Mouse (Mus musculus) embryonic facial prominence, embryonic 14.5 days (tissue): ENCODE results near the gene Otub1. TPM values are rescaled to one million over a fixed set of nuclear protein-coding genes. Genes with fewer than 3 reads are reported as not detected.
A peak's percentile ranks its signal among the peaks of the same experiment; 100 is the strongest.

ENCODE experiments used
- ATAC-seq: fragments of 200-750 bp; cut with Nextera tagmentation; 2 replicates; pipeline ENCODE4 v1.8.0; 2017; ENCODE audit warnings: low read depth, moderate number of reproducible peaks, moderate TSS enrichment
- DNase-seq: peaks from one replicate; pipeline ENCODE4 v3.0.0-alpha.2; 2015; ENCODE audit warnings: low spot score
- H3K27ac ChIP-seq: fragments of 300-500 bp; sonication (generic); replicated peaks from 2 replicates; pipeline ENCODE4 v1.5.1; 2014; ENCODE audit warnings: low read depth, mild to moderate bottlenecking, low read length, moderate library complexity
- H3K27me3 ChIP-seq: fragments of 300-500 bp; sonication (generic); replicated peaks from 2 replicates; pipeline ENCODE4 v1.6.1; 2014; ENCODE audit warnings: low read length; ENCODE audit not compliant: control insufficient read depth, insufficient read depth
- H3K36me3 ChIP-seq: fragments of 300-500 bp; sonication (generic); 2 replicates; pipeline ENCODE4 v1.6.1; 2014; ENCODE audit warnings: low read length, mixed read lengths; ENCODE audit not compliant: control insufficient read depth, insufficient read depth
- H3K4me1 ChIP-seq: fragments of 300-500 bp; sonication (generic); 2 replicates; pipeline ENCODE4 v1.6.1; 2014; ENCODE audit warnings: antibody characterized with exemption, low read length; ENCODE audit not compliant: control insufficient read depth, insufficient read depth
- H3K4me2 ChIP-seq: fragments of 300-500 bp; sonication (generic); 2 replicates; pipeline ENCODE4 v1.6.1; 2014; ENCODE audit warnings: low read depth, mild to moderate bottlenecking, low read length, moderate library complexity, mixed read lengths
- H3K4me3 ChIP-seq: fragments of 300-500 bp; sonication (generic); 2 replicates; pipeline ENCODE4 v1.5.1; 2014; ENCODE audit warnings: low read depth, mild to moderate bottlenecking, low read length
- H3K9ac ChIP-seq: fragments of 300-500 bp; sonication (generic); 2 replicates; pipeline ENCODE4 v1.6.1; 2014; ENCODE audit warnings: low read depth, mild to moderate bottlenecking, low read length, moderate library complexity, mixed read lengths
- H3K9me3 ChIP-seq: fragments of 300-500 bp; sonication (generic); 2 replicates; pipeline ENCODE4 v1.6.1; 2016; ENCODE audit warnings: low read length; ENCODE audit not compliant: control insufficient read depth
- WGBS: fragments of 180-500 bp; shearing (Covaris S2); extraction: QIAGEN DNeasy Blood & Tissue Kit; methylation state at CpG from one replicate; pipeline ENCODE4 v1.1.7; 2014; 5-methylcytosine and 5-hydroxymethylcytosine counted together
- polyA plus RNA-seq: library from polyadenylated mRNA; unstranded; fragments of >200 nt; fragmentation: Nextera tagmentation; extraction: Ambion mirVana; gene quantifications from 2 replicates; pipeline ENCODE4 v1.2.1, GENCODE M21; 2014

Gene Otub1
- polyA plus RNA-seq, 1 experiment from 2014 or later, result 172 TPM

DNA sequence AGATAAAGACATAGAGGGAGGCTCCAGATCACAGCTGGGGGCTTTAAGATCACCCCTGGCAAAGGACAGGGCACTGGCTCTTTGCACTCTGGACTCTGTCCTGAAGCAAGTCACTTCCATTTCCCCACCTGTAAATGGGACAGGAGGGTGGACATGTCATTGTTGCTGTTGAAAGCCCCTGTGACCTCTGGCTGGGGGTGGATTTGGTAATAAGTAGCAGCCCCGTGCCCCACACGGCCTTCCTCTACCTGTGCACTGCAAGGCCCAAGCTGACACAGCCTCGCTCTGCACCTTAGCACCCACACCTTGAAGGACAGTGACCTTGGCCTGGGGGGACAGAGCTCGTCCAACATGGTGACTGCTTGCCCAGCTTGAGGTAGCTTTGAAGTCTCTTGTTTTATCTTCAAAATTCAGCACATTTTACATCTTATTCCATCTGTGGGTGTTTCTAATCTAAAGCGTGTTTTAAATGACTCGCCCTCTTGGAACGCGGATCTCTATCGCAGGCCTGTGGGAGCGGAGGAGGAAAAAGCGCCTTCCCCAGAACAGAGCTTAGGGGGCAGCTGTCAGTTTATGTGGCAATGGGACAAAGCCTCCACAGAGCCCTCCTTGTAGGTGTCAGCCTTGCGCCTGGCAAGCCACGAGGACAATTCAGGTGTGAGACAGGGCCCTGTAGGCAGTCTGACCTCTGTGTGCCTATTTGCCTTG is 28.2 kb downstream of the Otub1 start:
- ATAC-seq (no peak), DNase-seq (peak; percentile 35)
- Histone ChIP-seq H3K27ac (0 out of 2 replicates have a peak overlapping the region, but pooled peaks have one; percentile 3), H3K4me1 (peaks cover 31% of the 10 kb centered on the region), H3K9me3 (no peaks in the 10 kb centered on the region), H3K4me2 (no peak overlapping the region), H3K27me3 (no peaks in the 10 kb centered on the region), H3K36me3 (no peaks in the 10 kb centered on the region), H3K4me3 (no peak overlapping the region), H3K9ac (0 out of 2 replicates have a peak overlapping the region, but pooled peaks have one; percentile 14)
- 47% methylated on average over 13 of the region's 13 CpGs for WGBS

DNA sequence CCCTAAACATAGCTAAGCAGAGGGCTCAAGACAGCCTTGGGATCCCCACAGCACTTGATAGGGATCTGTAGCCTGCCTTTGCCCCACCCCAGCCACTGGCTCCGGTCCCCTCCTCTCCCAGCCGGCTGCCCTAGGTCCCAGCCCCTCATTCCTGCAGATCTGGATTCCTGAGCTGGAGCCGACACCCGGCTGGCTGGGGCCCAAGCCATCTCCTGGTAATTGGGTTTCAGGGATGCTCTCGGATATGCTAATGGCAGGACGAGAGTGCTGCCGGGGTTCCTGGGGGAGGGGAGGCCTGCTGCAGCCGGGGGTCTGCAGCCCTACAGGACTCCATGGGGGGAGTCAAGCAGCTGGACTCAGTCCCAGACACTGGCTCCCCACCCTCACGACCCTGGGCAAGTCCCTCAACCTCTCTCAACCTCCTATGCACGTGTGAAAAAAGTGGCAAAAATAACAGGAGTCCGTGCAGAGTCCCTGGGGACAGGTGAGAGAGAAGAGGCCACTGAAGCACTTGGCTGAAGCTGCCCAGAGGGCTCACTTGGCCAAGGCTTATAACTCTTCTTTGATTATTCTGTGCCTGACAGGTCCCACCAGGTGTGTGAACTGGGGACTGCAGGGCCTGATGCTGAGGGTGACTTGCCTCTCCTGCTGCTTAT is 29.9 kb downstream of the Otub1 start:
- H3K27ac ChIP-seq, result no peak overlapping the region

DNA sequence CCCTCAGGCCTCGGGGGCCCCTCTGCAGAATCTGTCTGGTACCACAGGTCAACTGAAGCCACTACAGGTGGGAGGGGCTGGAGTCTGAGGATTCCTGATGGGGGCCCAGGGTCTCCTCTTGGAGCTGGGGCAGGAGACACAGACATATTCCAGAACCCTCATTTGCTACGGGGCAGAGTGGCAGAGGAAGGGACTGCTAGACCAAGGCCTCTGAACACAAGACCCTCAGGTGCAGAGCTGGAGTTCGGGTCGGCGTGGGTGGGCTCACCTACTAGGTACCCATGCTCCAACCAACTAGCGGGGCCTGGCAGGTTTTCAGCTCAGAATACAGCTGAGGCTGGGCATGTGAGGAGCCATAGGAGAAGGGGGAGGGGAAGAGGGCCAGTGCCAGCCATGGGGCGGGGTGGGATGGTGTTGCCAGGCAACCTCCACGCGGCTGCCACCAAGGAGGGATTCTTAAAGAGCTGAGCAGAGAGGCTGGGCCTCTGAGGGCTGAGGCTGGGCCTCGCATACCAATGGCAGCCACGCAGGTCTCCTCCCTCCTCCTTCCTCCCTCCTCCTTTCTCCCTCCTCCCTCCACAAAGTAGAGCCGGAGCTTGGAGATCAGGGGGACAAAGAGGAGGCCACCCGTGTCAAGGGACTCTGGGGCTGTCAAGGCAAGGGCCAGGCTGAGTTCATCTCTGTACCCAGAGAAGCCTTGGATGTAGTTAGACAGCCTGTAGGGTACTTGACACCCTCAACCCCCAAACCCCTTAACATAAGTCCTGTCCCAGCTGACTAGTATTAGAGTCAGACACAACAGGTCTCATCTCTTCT is 33.9 kb downstream of the Otub1 start:
- no peak overlapping the region for H3K4me2 ChIP-seq
- H3K27ac ChIP-seq, result 0 out of 2 replicates have a peak overlapping the region, but pooled peaks have one; percentile 7
- H3K9ac ChIP-seq, result no peak overlapping the region
- ATAC-seq (peak; percentile 93), DNase-seq (peak; percentile 92)
- H3K27me3 ChIP-seq, result peaks cover 6% of the 10 kb centered on the region; the same call in 1 of the 2 replicates
- H3K4me3 ChIP-seq, result no peak overlapping the region
- no peaks in the 10 kb centered on the region for H3K36me3 ChIP-seq
- no peaks in the 10 kb centered on the region for H3K9me3 ChIP-seq
- H3K4me1 ChIP-seq, result peaks cover 27% of the 10 kb centered on the region
- WGBS, result 24% methylated on average over 11 of the region's 13 CpGs

More for the DNA sequence above, 29.9 kb downstream of the Otub1 start:
- DNase-seq (peak; percentile 86), ATAC-seq (peak; percentile 39)
- Histone ChIP-seq H3K27me3 (no peaks in the 10 kb centered on the region), H3K4me2 (no peak overlapping the region), H3K9me3 (no peaks in the 10 kb centered on the region), H3K9ac (0 out of 2 replicates have a peak overlapping the region, but pooled peaks have one; percentile 37), H3K4me3 (no peak overlapping the region), H3K36me3 (no peaks in the 10 kb centered on the region), H3K4me1 (peaks cover 32% of the 10 kb centered on the region)
- 8% methylated on average over 10 of the region's 11 CpGs for WGBS

DNA sequence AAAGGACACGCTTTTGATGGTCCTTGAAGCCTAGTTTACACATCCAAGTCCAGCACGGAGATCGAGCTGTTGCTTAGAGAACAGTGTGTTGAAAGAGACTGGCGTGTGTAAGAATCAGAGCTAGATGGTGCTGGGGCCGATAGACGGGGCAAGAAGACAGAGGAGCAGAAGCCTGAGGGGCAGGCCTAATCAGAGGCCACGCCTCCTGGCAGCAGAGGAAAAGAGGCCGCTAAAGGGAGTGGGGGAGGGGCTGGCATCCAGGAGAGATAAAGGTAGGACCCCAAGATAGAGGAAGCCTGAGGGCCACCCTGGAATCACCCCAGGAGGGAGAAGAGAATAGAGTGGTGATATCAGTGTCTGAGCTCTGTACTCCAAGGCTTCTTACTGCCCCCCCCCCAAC is 34.7 kb downstream of the Otub1 start:
- Histone ChIP-seq H3K4me2 (no peak overlapping the region), H3K9me3 (no peaks in the 10 kb centered on the region), H3K27ac (no peak overlapping the region), H3K9ac (no peak overlapping the region), H3K4me3 (no peak overlapping the region), H3K27me3 (peaks cover 14% of the 10 kb centered on the region), H3K36me3 (no peaks in the 10 kb centered on the region), H3K4me1 (peaks cover 25% of the 10 kb centered on the region)
- ATAC-seq (no peak), DNase-seq (no peak)
- WGBS, result 11% methylated on average over 8 of the region's 8 CpGs

DNA sequence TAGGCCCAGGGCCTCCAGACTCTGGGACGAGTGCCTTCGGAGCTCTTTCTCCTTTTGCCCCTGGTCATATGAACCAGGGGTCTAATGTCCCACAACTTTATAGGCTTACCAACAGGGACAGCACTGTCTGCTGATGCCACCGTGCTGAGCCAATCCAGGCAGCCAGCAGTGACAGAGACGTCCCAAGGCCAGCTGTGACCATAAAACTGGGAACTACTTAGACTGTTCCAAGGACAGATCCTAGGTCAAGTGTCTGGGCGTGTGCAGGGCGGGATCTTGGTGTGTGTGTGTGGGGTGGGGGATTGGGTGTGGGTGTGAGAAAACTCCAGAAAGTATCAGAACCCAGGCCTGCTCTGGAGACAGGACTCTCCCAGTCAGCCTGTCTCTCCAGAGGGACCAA is 35.2 kb downstream of the Otub1 start:
- no peak for ATAC-seq
- 72% methylated on average over 6 of the region's 6 CpGs for WGBS
- H3K36me3 ChIP-seq, result no peaks in the 10 kb centered on the region
- no peak for DNase-seq
- peaks cover 20% of the 10 kb centered on the region for H3K4me1 ChIP-seq
- no peak overlapping the region for H3K27ac ChIP-seq
- H3K27me3 ChIP-seq, result peaks cover 18% of the 10 kb centered on the region
- no peak overlapping the region for H3K9ac ChIP-seq
- no peak overlapping the region for H3K4me2 ChIP-seq
- H3K4me3 ChIP-seq, result no peak overlapping the region
- no peaks in the 10 kb centered on the region for H3K9me3 ChIP-seq

DNA sequence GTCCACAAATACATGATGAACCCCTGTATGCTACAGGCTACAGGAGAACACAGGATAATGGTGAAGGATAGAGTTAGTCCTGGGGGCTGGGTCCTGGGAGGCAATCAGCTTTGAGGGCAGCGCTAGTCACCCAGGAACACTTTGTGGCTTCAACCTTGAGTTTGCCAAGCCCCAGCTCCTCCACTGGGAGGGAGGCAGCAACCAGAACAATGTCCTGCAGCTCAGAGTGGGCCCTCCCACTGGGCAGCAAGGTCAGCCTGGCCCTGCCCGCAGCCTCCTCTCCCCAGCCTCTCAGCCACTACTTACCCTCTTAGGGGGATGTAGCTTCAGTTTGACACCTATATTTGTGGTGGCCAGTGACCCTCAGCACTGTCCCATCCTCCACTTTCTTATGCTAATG is 37.7 kb downstream of the Otub1 start:
- Histone ChIP-seq H3K36me3 (no peaks in the 10 kb centered on the region), H3K27me3 (peaks cover 26% of the 10 kb centered on the region)
- DNase-seq, result no peak

DNA sequence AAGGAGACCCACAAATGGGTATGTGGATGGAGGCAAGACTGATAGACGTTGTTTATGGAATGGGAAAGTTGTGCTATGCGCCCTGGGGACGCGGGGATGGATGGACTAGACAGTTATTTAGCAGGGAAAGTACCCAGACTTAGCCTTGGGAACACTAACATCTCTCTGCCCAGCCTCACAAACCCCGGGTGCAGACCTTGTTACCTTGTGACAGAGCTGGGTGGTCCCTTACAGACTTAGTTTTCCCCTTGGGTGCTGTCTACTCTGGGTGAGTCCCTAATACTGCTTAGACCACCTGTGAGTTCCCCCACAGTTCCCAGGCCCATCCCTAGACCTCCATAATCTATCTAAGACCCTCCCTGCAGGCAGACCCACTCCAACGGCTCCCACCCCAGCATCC is 39.3 kb downstream of the Otub1 start:
- H3K27me3 ChIP-seq, result peaks cover 26% of the 10 kb centered on the region
- H3K36me3 ChIP-seq, result no peaks in the 10 kb centered on the region
- no peaks in the 10 kb centered on the region for H3K9me3 ChIP-seq
- H3K9ac ChIP-seq, result no peak overlapping the region
- no peak overlapping the region for H3K4me3 ChIP-seq
- 7% methylated on average over 6 of the region's 6 CpGs for WGBS
- H3K27ac ChIP-seq, result no peak overlapping the region
- H3K4me2 ChIP-seq, result no peak overlapping the region
- DNase-seq, result no peak
- peaks cover 18% of the 10 kb centered on the region for H3K4me1 ChIP-seq
- no peak for ATAC-seq

More for the DNA sequence above, 37.7 kb downstream of the Otub1 start:
- Histone ChIP-seq H3K4me1 (peaks cover 27% of the 10 kb centered on the region), H3K4me2 (no peak overlapping the region), H3K4me3 (no peak overlapping the region), H3K9ac (no peak overlapping the region), H3K9me3 (no peaks in the 10 kb centered on the region), H3K27ac (no peak overlapping the region)
- WGBS, result 37% methylated on average over 2 of the region's 2 CpGs
- no peak for ATAC-seq

DNA sequence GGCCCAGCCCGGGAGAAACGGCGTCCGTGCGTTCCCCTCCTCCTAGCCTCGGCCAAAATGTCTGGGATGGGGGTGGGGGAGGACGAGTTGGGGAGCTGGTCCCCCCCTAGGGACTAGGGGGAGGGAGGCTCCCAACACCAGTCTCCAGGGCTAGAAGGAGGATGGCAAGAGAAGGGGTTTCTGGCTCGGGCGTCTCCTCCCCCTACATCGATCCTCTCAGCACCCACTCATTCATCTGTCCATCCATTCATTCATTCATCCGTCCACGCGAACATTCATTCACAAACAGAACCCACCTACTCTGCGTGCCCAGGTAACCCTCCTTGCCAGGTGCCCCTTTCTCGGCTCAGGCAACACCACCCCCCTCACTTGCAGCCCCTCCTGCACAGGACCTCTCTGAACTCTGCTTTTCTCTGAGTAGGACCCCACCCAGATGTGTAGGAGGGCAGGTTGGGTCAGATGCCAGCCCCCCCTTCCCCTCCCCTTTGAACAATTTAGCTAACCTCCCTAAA is 39.9 kb downstream of the Otub1 start:
- no peaks in the 10 kb centered on the region for H3K36me3 ChIP-seq
- H3K9ac ChIP-seq, result peak overlapping the region; percentile 81
- ATAC-seq, result no peak; the same call in 1 of the 2 replicates
- no peak for DNase-seq
- peak overlapping the region; percentile 80 for H3K4me3 ChIP-seq
- H3K9me3 ChIP-seq, result no peaks in the 10 kb centered on the region
- H3K4me2 ChIP-seq, result peak overlapping the region; percentile 98
- H3K27ac ChIP-seq, result no peak overlapping the region
- peaks cover 26% of the 10 kb centered on the region for H3K27me3 ChIP-seq
- 5% methylated on average over 13 of the region's 15 CpGs for WGBS
- H3K4me1 ChIP-seq, result peaks cover 13% of the 10 kb centered on the region
